Mouse (Mus musculus) forebrain, embryonic 14.5 days (tissue): ENCODE data around the gene Mfsd11. TPM values are rescaled to one million over a fixed set of nuclear protein-coding genes. Genes with fewer than 3 reads are reported as not detected.
"Not testable (repeated sequence)": the region's sequence is repeated elsewhere in the genome, so short reads cannot be mapped to it uniquely, and the experiment has no call there.

Experiments
- ATAC-seq: fragments of 200-750 bp; cut with Nextera tagmentation; 2 replicates; pipeline ENCODE4 v1.8.0; 2017; ENCODE audit warnings: mild to moderate bottlenecking, moderate library complexity
- DNase-seq: peaks from one replicate; pipeline ENCODE4 v3.0.0-alpha.2; 2015; ENCODE audit warnings: low spot score
- H3K27ac ChIP-seq: fragments of 300-500 bp; sonication (generic); 2 replicates; pipeline ENCODE4 v1.5.1; 2014; ENCODE audit warnings: low read depth, mild to moderate bottlenecking, control low read depth, low read length, moderate library complexity
- H3K27me3 ChIP-seq: fragments of 300-500 bp; sonication (generic); replicated peaks from 2 replicates; pipeline ENCODE4 v1.6.1; 2014; ENCODE audit warnings: low read length, control low read depth, mixed read lengths; ENCODE audit not compliant: control insufficient read depth, insufficient read depth
- H3K36me3 ChIP-seq: fragments of 300-500 bp; sonication (generic); 2 replicates; pipeline ENCODE4 v1.6.1; 2014; ENCODE audit warnings: low read length, control low read depth; ENCODE audit not compliant: control insufficient read depth, insufficient read depth
- H3K4me1 ChIP-seq: fragments of 300-500 bp; sonication (generic); 2 replicates; pipeline ENCODE4 v1.6.1; 2014; ENCODE audit warnings: antibody characterized with exemption, low read length, control low read depth; ENCODE audit not compliant: control insufficient read depth, insufficient read depth
- H3K4me2 ChIP-seq: fragments of 300-500 bp; sonication (generic); 2 replicates; pipeline ENCODE4 v1.6.1; 2014; ENCODE audit warnings: mild to moderate bottlenecking, control low read depth, low read length
- H3K4me3 ChIP-seq: fragments of 300-500 bp; sonication (generic); 2 replicates; pipeline ENCODE4 v1.5.1; 2014; ENCODE audit warnings: low read depth, low read length, control low read depth
- H3K9ac ChIP-seq: fragments of 300-500 bp; sonication (generic); 2 replicates; pipeline ENCODE4 v1.6.1; 2014; ENCODE audit warnings: mild to moderate bottlenecking, low read length, control low read depth, moderate library complexity
- H3K9me3 ChIP-seq: fragments of 300-500 bp; sonication (generic); replicated peaks from 2 replicates; pipeline ENCODE4 v1.6.1; 2016; ENCODE audit warnings: low read length, control low read depth, mixed read lengths; ENCODE audit not compliant: control insufficient read depth
- WGBS: fragments of 180-500 bp; shearing (Covaris S2); extraction: QIAGEN DNeasy Blood & Tissue Kit; methylation state at CpG from one replicate; pipeline ENCODE4 v1.1.7; 2014; 5-methylcytosine and 5-hydroxymethylcytosine counted together
- polyA plus RNA-seq: library from polyadenylated mRNA; unstranded; fragments of >200 nt; fragmentation: Nextera tagmentation; extraction: Ambion mirVana; gene quantifications from 2 replicates; pipeline ENCODE4 v1.2.1, GENCODE M21; 2014

Gene Mfsd11
- polyA plus RNA-seq, 1 experiment from 2014 or later, result 31.8 TPM

DNA sequence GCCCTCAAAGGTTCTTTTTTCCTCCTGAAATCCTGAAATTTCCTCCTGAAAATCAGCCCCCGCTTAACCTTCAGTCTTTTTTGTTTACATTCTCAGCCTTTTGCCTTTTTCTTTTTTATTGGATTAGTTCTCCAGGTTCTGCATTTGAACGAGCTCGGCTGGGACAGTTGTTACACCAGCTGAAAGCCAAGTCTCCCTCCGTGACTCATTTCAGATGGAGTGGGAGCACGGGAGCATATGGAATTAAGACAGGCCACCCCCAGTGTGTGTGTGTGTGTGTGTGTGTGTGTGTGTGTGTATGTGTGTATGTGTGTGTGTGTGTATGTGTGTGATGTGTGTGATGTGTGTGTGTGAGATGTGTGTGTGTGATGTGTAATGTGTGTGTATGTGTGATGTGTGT, 29.2 kb downstream of the Mfsd11 start:
- no peaks in the 10 kb centered on the region for H3K27me3 ChIP-seq
- H3K9me3 ChIP-seq, result no peaks in the 10 kb centered on the region
- H3K9ac ChIP-seq, result no peak overlapping the region
- H3K4me1 ChIP-seq, result no peaks in the 10 kb centered on the region
- H3K36me3 ChIP-seq, result no peaks in the 10 kb centered on the region
- 53% methylated on average over 5 of the region's 5 CpGs for WGBS
- ATAC-seq (no peak), DNase-seq (no peak)
- H3K4me3 ChIP-seq, result no peak overlapping the region
- no peak overlapping the region for H3K4me2 ChIP-seq
- no peak overlapping the region for H3K27ac ChIP-seq

DNA sequence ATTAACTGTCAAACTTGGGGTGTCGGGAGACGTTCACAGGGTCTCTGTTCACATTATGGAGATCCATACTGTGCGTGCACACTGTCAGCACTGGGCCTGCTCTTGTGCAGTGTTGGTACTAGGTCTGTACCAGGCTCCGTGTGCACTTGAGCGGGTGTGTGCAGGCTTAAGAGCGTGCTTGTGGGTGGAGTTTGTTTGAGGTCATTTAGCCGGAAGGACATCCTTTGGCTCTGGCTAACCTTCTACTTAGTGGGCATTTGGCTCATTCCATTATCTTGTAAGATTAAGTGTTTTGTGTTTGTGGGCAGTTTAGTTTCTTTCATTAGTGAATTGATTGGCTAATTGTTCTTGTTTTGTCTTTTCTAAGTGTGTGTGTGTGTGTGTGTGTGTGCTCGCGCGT, 30.2 kb downstream of the Mfsd11 start:
- no peak for ATAC-seq

DNA sequence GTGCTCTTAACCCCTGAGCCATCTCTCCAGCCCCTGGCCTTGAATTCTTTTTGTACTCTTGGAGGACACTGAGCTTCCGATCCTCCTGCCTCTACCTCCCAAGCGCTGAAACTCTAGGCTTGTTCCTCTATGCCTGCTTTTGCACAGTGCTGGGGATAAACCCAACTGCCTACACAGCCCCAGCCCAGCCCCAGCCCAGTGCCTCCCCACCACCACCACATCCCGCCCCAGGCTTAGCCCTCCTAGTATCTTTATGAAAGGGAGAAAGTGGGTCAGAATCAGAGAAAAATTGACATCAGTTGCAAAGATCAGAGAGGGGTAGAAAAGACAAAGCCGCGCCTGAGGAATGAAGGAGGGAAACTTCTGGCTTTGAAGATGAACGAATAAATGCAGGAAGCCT, 31.8 kb downstream of the Mfsd11 start:
- ATAC-seq, result no peak
- 90% methylated on average over 6 of the region's 6 CpGs for WGBS
- H3K9me3 ChIP-seq, result no peaks in the 10 kb centered on the region
- no peak overlapping the region for H3K9ac ChIP-seq
- no peaks in the 10 kb centered on the region for H3K4me1 ChIP-seq
- no peak for DNase-seq
- no peak overlapping the region for H3K4me3 ChIP-seq
- H3K4me2 ChIP-seq, result no peak overlapping the region
- H3K27ac ChIP-seq, result no peak overlapping the region
- H3K27me3 ChIP-seq, result no peaks in the 10 kb centered on the region
- H3K36me3 ChIP-seq, result no peaks in the 10 kb centered on the region

More for the DNA sequence above, 30.2 kb downstream of the Mfsd11 start:
- WGBS, result 75% methylated on average over 10 of the region's 10 CpGs
- no peak overlapping the region for H3K4me3 ChIP-seq
- no peaks in the 10 kb centered on the region for H3K36me3 ChIP-seq
- H3K4me1 ChIP-seq, result no peaks in the 10 kb centered on the region
- no peak for DNase-seq
- no peaks in the 10 kb centered on the region for H3K9me3 ChIP-seq
- no peaks in the 10 kb centered on the region for H3K27me3 ChIP-seq
- H3K27ac ChIP-seq, result no peak overlapping the region
- H3K9ac ChIP-seq, result no peak overlapping the region
- no peak overlapping the region for H3K4me2 ChIP-seq

DNA sequence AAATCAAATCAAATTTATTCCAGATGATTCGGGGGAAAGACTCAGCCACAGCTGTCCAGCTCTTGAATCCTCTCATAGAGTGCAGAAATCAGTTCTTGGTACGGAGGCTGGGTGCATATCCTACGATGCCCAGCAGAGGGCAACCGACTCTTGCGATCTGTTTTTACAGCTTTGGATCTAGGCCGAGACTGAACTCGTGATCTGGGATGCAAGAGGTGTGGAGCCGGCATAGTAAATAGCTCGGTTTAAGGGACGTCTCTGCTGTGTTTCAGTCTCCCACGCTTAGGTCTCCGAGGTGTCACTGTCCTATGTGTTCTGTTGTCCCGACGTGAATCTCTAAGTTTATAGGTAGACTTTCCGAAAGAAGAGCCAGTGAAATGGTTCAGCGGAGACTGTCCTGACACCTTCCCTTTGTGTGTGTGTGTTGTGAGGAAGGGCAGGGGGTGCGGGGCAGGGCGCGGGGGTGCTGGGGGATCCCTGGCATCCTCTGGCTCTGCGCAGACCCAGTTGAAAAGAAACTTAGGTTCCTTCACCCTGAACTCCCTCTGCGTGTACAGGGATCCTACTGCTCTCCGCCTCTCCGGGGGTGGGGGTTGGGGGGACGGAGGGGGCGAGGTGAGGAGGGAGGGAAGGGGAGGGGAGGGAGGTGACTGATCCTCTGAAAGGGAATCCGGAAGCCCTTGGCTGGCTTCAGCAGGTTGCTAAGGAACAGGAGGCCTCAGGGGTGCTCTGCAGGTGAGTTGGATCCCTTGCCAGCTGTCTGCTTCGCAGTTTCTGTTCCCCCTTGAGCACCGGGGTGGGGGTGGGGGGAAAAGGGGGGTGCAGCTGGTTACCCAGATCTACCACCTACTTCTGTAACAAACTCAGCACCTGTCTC, 33.3 kb downstream of the Mfsd11 start:
- Histone ChIP-seq H3K27me3 (no peaks in the 10 kb centered on the region), H3K4me3 (peak overlapping the region; percentile 12), H3K27ac (no peak overlapping the region), H3K36me3 (no peaks in the 10 kb centered on the region), H3K4me1 (no peaks in the 10 kb centered on the region), H3K9ac (peak overlapping the region; percentile 46), H3K9me3 (no peaks in the 10 kb centered on the region), H3K4me2 (peak overlapping the region; percentile 47)
- 4% methylated on average over 27 of the region's 28 CpGs for WGBS
- ATAC-seq (peak; percentile 69), DNase-seq (peak; percentile 93)

DNA sequence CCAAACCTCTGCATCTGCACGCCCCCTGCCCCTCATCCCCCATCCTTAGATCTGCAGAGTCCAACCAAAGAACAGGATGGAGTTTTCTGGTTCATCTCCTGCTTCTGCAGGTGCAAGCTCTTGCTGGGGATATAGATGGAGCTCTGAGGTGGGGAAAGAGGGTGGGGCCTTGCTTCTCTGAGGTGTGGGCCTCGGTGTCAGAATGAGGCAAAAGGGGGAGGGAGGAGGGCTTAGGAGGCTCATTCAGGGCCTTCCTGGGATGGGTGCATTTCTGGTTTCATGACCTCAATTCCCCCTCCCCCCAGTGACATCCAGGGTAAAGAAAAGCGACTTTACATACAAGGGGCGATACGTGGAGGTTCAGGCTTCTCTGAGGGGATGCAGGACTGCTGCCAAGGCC, 34.9 kb downstream of the Mfsd11 start:
- Histone ChIP-seq H3K36me3 (no peaks in the 10 kb centered on the region), H3K27me3 (no peaks in the 10 kb centered on the region), H3K4me3 (no peak overlapping the region), H3K9ac (no peak overlapping the region), H3K4me1 (no peaks in the 10 kb centered on the region), H3K9me3 (no peaks in the 10 kb centered on the region), H3K4me2 (no peak overlapping the region), H3K27ac (no peak overlapping the region)
- WGBS, result 61% methylated on average over 5 of the region's 5 CpGs
- DNase-seq, result no peak
- no peak for ATAC-seq

DNA sequence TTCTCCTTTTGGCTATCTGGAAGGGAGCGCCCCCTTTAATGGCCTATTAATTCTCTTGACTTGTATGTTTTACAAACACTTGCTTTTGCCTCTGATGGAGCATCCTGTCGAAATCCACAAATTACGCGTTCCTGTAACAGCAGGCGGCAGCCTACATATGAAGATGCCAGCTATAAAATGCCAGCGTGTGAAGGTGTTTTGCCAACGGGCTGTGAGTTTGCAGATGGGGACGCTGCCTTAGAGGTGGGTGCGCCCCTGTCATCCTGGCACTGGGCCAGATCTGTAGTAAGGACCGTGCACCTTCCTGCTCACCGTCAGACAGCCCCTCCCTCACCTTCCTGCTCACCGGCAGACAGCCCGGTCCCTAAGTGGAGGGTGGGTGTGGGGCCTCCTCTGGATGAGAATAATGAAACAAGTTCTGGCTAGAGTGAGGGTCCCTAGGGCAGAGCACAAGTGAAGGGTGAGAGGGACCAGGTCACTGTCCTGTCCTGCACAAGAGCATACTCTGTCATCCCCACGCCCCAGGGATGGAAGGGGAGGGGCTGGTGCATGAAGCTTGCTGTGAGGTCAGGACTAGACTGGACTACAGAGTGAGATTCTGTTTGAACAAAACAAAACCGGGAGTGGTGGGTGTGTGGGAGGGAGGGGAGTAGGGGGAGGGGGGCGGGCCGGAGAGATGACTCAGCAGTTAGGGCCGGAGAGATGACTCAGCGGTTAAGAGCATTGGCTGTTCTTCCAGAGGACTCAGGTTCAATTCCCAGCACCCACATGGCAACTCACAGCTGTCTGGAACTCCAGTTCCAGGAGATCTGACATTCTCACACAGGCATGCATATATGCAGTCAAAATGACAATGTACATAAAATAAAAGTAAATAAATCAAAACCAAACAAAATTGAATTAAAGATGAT, 41.5 kb downstream of the Mfsd11 start:
- H3K4me1 ChIP-seq, result no peaks in the 10 kb centered on the region
- no peak overlapping the region for H3K4me3 ChIP-seq
- H3K9ac ChIP-seq, result no peak overlapping the region
- no peaks in the 10 kb centered on the region for H3K36me3 ChIP-seq
- DNase-seq (peak; percentile 49), ATAC-seq (no peak)
- 68% methylated on average over 19 of the region's 19 CpGs for WGBS
- H3K27me3 ChIP-seq, result no peaks in the 10 kb centered on the region
- H3K9me3 ChIP-seq, result no peaks in the 10 kb centered on the region
- H3K27ac ChIP-seq, result no peak overlapping the region
- H3K4me2 ChIP-seq, result no peak overlapping the region

DNA sequence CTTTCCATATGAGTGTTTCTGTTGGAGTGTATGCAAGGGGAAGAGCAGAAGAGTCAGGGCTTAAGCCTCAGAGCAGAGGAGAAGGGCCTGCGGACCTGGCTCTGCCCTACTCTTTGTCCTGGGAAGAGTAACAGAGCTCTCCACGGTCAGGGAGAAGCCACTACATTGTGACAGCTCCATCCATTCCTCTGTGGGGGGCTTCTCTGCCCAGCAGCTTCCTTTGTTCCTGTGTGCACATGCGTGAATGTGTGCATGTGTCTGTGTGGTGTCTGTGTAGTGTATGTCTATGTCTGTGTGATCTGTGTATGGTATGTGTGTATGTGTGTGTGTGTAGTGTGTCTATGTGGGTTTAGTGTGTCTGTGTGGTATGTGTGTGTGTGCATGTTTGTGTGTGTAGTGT, 43.2 kb downstream of the Mfsd11 start:
- H3K27ac ChIP-seq, result no peak overlapping the region
- H3K4me1 ChIP-seq, result no peaks in the 10 kb centered on the region
- no peak overlapping the region for H3K9ac ChIP-seq
- WGBS, result 56% methylated on average over 3 of the region's 3 CpGs
- no peak for ATAC-seq
- no peaks in the 10 kb centered on the region for H3K9me3 ChIP-seq
- H3K4me2 ChIP-seq, result no peak overlapping the region
- no peak overlapping the region for H3K4me3 ChIP-seq
- no peaks in the 10 kb centered on the region for H3K27me3 ChIP-seq
- DNase-seq, result no peak
- H3K36me3 ChIP-seq, result no peaks in the 10 kb centered on the region

DNA sequence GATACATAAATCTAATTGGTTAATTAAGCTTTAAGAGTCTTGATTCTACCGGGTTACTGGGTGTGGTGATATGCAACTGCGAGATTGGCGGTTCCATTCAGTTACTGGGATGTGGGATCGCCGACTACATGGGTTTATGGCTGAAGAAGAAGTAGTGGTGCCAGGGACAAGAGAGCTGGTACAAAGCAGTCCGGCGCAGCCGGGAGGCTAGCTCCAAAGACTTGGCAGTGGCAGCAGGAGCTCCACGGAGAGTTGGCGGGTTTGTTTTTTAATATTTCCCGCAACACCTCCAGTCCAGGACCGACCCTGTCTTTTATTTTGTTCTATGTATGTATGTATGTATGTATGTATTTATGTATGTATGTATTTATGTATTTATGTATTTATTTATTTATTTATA, 47.0 kb downstream of the Mfsd11 start:
- no peak overlapping the region for H3K9ac ChIP-seq
- H3K36me3 ChIP-seq, result no peaks in the 10 kb centered on the region
- H3K4me2 ChIP-seq, result no peak overlapping the region
- H3K4me3 ChIP-seq, result no peak overlapping the region
- H3K27me3 ChIP-seq, result no peaks in the 10 kb centered on the region
- H3K4me1 ChIP-seq, result no peaks in the 10 kb centered on the region
- no peaks in the 10 kb centered on the region for H3K9me3 ChIP-seq
- DNase-seq (no peak), ATAC-seq (no peak)
- H3K27ac ChIP-seq, result no peak overlapping the region
- 88% methylated on average over 12 of the region's 12 CpGs for WGBS

DNA sequence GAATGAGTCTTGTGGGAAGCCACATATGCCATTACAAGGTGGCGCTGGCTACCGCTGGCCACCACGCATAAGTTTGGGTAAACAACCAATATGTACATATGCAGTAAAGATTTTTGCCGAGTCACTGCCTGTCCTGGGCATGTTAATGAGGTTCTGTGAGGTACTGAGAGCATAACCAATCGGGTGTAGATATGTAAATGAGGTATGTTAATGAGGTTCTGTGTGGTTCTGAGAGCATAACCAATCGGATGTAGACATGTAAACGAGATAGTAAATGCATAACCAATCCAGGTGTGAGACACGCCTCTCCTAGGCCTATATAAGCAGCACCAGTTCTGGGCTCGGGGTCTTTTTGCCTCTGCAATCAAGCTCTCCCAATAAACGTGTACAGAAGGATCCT, 50.3 kb downstream of the Mfsd11 start:
- not testable (repeated sequence) for H3K27me3 ChIP-seq, H3K36me3 ChIP-seq, ATAC-seq, H3K4me2 ChIP-seq, H3K9me3 ChIP-seq, H3K4me1 ChIP-seq, H3K27ac ChIP-seq, H3K9ac ChIP-seq, H3K4me3 ChIP-seq, DNase-seq
- 89% methylated on average over 10 of the region's 10 CpGs for WGBS
